Mouse (Mus musculus): ENCODE data around the gene Cenpa.
A peak's percentile ranks its signal among the peaks of the same experiment; 100 is the strongest.
"Not testable (repeated sequence)": the region's sequence is repeated elsewhere in the genome, so short reads cannot be mapped to it uniquely, and the experiment has no call there.

Cenpa gene

DNA sequence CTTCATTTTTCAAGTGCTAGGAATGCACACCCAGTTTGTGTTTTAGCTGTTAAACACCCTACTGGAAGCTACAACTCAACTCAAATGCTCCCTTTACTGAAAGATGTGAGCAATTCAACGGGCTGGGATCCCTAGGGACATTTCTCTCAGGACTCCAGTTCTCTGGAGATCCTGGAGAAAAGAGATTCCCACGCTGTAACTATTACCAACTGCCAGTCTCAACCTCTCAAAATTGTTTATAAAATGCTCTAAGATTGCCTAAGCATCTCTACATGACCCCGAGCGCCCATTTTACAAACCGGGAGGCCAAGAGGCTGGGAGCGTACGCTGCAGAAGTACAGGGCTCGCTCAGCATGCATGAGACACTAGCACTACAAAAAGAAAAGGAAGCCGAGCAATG is 19.2 kb upstream of the Cenpa start:
- no peak for DNase-seq (ENCODE audit: low spot score)

- peak; percentile 94 for DNase-seq (ENCODE audit: low spot score)
Observed at GRCm38 (mm10) chr5:30647815-30648560, 18.6 kb upstream of the Cenpa start, which contains the start of gene Slc35f6. TSS of gene Slc35f6 (plus strand) at chr5:30647933.

DNA sequence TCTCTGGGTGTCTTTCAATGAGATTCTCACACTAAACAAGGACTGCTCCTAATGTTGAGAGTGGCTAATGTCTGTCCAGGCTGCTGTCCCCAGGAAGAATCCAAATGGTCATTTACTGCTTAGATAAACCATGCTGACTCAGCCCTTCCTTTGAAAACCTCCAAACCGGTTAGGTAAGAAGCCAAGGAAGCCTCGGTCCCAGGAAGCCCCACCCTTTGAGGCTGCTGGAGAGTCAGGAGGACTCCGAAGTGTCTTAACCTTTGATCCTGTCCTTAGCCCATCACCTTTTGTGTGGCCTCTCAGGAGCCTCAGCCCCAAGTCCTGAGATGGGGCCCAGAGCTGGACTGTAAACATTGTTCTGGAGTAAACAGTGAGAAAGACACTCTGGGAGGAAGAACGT is 17.0 kb upstream of the Cenpa start:
- no peak for DNase-seq (ENCODE audit: low spot score)

GRCm38 (mm10) chr5:30650756-30651155 is 15.8 kb upstream of the Cenpa start:
- peak; percentile 48 for DNase-seq (ENCODE audit: low spot score)

DNA sequence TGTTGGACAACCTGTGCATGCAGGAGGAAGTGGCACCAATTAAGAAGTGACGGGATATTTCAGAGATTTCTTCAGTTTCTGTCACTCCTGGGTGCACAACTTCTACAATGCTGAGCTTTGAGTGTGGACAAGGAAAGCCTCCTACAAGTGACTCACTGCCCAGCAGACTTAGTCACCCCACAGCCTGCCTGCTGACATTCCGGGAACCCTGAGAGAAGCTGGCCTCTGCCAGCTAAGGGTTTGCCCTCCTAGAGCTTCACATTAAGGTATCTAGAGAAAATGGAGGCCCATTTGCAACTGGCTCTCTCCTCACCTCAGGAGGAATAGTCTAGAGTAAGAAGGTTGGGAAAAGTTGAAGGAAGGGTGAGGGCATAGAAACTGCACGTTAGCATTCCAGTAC is 15.0 kb upstream of the Cenpa start:
- DNase-seq (ENCODE audit: low spot score), result no peak

DNA sequence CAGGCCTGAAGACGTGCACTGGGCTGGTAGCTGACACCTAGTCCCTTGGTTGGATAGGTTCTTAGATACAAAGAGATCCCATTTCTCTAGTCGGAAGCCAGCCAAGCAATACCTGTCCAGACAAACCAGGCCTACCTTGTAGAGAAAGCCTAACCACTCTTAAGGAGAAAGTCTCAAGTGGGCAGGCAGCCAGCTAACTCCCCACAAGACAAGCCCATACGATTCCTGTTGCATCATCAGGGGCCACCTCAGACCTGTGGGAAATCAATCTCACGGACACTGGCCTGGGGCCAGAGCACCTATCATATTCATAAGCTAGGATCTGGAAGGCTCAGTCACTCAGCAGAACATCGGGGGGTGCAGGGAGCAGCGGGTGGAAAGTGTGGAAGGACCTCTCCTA is 13.3 kb upstream of the Cenpa start:
- no peak for DNase-seq (ENCODE audit: low spot score)

GRCm38 (mm10) chr5:30655042-30655441 is 11.5 kb upstream of the Cenpa start:
- no peak for DNase-seq (ENCODE audit: low spot score)

GRCm38 (mm10) chr5:30655526-30656195 is 10.9 kb upstream of the Cenpa start:
- DNase-seq (ENCODE audit: low spot score), result no peak

DNA sequence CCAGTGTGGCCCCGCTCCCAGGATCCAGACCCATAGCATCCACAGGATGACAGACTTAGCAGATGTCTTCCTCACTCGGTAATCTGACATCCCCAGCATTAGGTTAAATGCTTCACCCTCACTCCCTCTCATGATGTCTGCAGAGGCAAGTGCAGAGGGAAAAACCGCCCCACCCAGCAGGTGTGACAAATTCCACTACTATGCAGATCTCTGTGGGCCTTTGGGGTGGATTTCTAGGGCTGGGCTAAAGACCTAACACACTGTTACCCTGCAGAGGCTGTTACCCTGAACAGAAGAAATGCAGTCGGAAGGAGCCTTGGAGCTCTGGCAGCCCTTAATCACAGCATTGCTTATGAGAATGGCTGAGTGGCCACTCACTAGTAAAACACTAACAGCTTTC is 7.5 kb upstream of the Cenpa start:
- no peak for DNase-seq (ENCODE audit: low spot score)

- no peak for DNase-seq (ENCODE audit: low spot score)
Observed at GRCm38 (mm10) chr5:30660278-30660677, 6.3 kb upstream of the Cenpa start.

DNA sequence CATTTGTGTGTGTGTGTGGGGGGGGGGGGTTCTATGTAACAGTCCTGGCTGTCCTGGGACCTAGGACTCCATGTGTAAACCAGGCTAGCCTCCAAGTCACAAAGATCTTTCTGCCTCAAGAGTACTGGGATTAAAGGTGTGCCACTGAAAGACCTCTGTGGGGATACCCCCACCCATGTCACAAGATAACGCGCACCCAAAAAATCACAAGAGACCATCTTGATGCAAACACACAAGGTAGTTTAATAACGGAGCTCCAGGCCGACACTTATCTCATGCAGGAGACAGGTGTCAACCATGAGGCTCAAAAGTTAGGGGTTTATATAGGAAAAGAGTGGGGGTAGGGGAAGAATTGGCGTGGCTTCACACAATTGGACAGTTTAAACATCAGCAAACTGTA is 5.8 kb upstream of the Cenpa start:
- no peak for DNase-seq (ENCODE audit: low spot score)

DNA sequence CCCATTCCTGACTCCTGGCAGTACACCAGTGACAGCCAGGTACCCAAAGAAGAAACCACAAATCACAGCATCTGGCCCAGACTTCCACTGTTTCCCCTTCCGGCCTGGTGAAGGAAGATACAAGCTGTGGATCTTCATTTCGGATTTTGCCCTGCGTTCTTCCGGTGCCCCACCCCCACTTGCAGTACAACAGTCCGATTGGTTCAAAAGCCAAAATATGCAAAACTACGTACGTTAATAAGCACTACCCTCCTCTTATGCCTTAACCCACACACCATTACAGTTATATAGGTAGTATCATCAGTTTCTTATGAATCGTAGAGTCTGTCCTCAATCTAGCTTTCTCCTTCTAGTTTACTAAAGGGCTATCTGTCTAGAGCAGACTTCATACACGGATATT is 1.2 kb upstream of the Cenpa start:
- DNase-seq (ENCODE audit: low spot score), result no peak

GRCm38 (mm10) chr5:30665968-30666367 is 609 bp upstream of the Cenpa start:
- no peak for DNase-seq (ENCODE audit: low spot score)

DNA sequence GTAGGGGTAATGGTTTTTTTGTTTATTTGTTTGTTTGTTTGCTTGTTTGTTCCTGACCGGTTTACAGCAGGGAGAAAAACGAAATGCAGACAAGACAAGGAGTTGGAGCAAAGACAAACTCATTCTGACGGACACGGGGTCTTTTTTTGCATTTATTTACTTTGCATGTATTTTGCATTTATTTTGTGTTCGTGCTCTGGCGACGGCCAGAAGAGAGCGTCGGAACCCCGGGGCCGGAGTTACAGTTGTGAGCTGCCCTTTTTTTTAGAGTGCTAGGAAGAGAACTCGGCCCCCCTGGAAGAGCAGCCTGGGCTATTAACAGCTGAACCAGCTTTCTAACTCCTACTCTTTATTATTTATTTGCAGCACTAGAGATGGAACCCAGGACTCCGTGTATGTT is 638 bp downstream of the Cenpa start:
- no peak for DNase-seq (ENCODE audit: low spot score)

- no peak for DNase-seq (ENCODE audit: low spot score)
Observed at GRCm38 (mm10) chr5:30667686-30668085, 1.1 kb downstream of the Cenpa start.

GRCm38 (mm10) chr5:30668637-30669495 is 2.3 kb downstream of the Cenpa start:
- DNase-seq (ENCODE audit: low spot score), result no peak

- no peak for DNase-seq (ENCODE audit: low spot score)
Observed at GRCm38 (mm10) chr5:30669496-30669830, 2.9 kb downstream of the Cenpa start.

DNA sequence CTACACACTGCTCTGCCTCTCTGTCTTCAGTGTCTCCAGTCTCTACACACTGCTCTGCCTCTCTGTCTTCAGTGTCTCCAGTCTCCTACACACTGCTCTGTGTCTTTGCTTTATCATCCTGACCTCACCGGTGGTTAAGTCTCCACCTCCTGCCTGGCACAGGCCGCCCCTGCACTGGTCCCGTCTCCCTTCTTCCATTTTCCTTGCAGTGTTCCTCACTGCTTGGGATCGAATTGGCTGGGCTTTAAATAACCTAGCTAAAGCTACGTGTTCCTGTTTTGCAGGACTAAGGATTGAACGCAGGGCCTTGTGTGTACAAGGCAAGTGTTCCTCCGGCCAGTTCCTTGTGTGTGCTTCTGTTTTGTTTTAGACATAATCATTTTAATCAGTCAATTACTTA is 3.5 kb downstream of the Cenpa start:
- DNase-seq (ENCODE audit: low spot score), result no peak

DNA sequence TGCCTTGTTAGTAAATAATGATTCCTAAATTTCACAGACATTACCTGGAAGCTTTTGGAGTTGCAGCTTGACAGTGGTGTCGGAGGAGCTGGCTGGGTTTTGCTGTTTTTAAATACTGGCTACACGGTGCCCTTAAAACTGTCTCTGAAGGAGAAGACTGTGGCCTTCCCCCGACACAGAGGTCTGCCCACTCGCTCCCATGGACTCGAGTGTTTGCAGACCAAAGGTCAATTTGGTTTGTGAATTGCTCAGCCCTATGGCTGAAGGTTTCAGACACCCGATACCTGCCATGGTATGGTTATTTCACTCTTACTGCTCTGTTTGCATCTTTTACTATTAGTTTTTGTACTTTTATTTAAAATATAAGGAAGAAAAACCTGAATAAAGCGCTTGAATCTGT is 7.4 kb downstream of the Cenpa start:
- DNase-seq (ENCODE audit: low spot score), result no peak

DNA sequence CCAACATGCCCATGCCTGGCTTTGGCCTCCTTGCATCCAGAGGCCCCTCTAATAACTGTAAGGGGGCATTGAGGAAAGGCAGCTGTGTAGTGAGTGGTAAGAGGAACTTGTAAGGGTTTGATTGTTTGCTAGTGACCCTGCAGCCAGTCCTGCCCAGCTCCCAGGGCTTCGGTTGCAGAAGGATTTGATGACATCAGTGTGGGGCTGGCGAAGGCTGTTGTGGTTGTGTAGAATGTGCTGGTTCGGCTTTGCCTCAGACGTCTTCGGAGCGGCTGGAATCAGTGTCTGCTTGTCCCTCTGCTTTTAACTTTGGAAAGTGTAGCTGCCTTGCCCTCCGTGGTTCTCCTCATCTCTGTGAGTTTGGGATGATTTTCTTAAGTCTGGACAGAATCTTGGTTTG is 10.2 kb downstream of the Cenpa start:
- DNase-seq (ENCODE audit: low spot score), result no peak

- DNase-seq (ENCODE audit: low spot score), result not testable (repeated sequence)
Observed at GRCm38 (mm10) chr5:30678069-30678468, 11.5 kb downstream of the Cenpa start.

GRCm38 (mm10) chr5:30678722-30679296 is 12.2 kb downstream of the Cenpa start:
- DNase-seq (ENCODE audit: low spot score), result no peak

- DNase-seq (ENCODE audit: low spot score), result no peak
Observed at GRCm38 (mm10) chr5:30679593-30679992, 13.0 kb downstream of the Cenpa start.

All from lung, postnatal 25 days (tissue).